Mouse (Mus musculus) liver, embryonic 11.5 days (tissue): Measurements from ENCODE around the gene Gm28036. TPM values are rescaled to one million over a fixed set of nuclear protein-coding genes. Genes with fewer than 3 reads are reported as not detected.

Experiments used
- ATAC-seq: fragments of 200-750 bp; cut with Nextera tagmentation; replicated peaks from 2 replicates; pipeline ENCODE4 v1.8.0; 2017; ENCODE audit warnings: moderate number of reproducible peaks, mild to moderate bottlenecking, moderate TSS enrichment, moderate library complexity; ENCODE audit not compliant: low FRiP score
- DNase-seq: peaks from one replicate; pipeline ENCODE4 v3.0.0-alpha.2; 2017; ENCODE audit warnings: low spot score
- H3K27ac ChIP-seq: fragments of 300-500 bp; sonication (generic); 2 replicates; pipeline ENCODE4 v1.5.1; 2014; ENCODE audit warnings: mild to moderate bottlenecking, low read depth, low read length, control low read depth
- H3K27me3 ChIP-seq: fragments of 300-500 bp; sonication (generic); replicated peaks from 2 replicates; pipeline ENCODE4 v1.6.1; 2014; ENCODE audit warnings: low read length, mixed read lengths; ENCODE audit not compliant: control insufficient read depth, insufficient read depth
- H3K36me3 ChIP-seq: fragments of 300-500 bp; sonication (generic); 2 replicates; pipeline ENCODE4 v1.6.1; 2014; ENCODE audit warnings: mild to moderate bottlenecking, low read length, moderate library complexity, mixed read lengths; ENCODE audit not compliant: control insufficient read depth, insufficient read depth
- H3K4me1 ChIP-seq: fragments of 300-500 bp; sonication (generic); replicated peaks from 2 replicates; pipeline ENCODE4 v1.6.1; 2014; ENCODE audit warnings: low read length, mixed read lengths; ENCODE audit not compliant: control insufficient read depth, insufficient read depth
- H3K4me2 ChIP-seq: fragments of 300-500 bp; sonication (generic); 2 replicates; pipeline ENCODE4 v1.6.1; 2014; ENCODE audit warnings: mild to moderate bottlenecking, control low read depth, moderate library complexity
- H3K4me3 ChIP-seq: fragments of 300-500 bp; sonication (generic); 2 replicates; pipeline ENCODE4 v1.5.1; 2014; ENCODE audit warnings: low read depth, low read length, control low read depth
- H3K9ac ChIP-seq: fragments of 300-500 bp; sonication (generic); 2 replicates; pipeline ENCODE4 v1.6.1; 2014; ENCODE audit warnings: low read depth, low read length, control low read depth
- H3K9me3 ChIP-seq: fragments of 300-500 bp; sonication (generic); 2 replicates; pipeline ENCODE4 v1.6.1; 2016; ENCODE audit warnings: low read length, inconsistent platforms, mixed read lengths; ENCODE audit not compliant: control insufficient read depth
- WGBS: fragments of 180-500 bp; shearing (Covaris S2); extraction: QIAGEN DNeasy Blood & Tissue Kit; methylation state at CpG from one replicate; pipeline ENCODE4 v1.1.7; 2014; 5-methylcytosine and 5-hydroxymethylcytosine counted together
- polyA plus RNA-seq: library from polyadenylated mRNA; unstranded; fragments of >200 nt; fragmentation: Nextera tagmentation; extraction: Ambion mirVana; gene quantifications from 2 replicates; pipeline ENCODE4 v1.2.1, GENCODE M21; 2014

Gm28036 gene
- polyA plus RNA-seq, 1 experiment from 2014 or later = 10.8 TPM

- peaks cover 33% of the 10 kb centered on the region for H3K36me3 ChIP-seq
- no peaks in the 10 kb centered on the region for H3K9me3 ChIP-seq
- no peak overlapping the region for H3K27ac ChIP-seq
- ATAC-seq (no peak), DNase-seq (peak; percentile 29)
- H3K27me3 ChIP-seq = no peaks in the 10 kb centered on the region
- peaks cover 5% of the 10 kb centered on the region; the same call in 1 of the 2 replicates for H3K4me1 ChIP-seq
- H3K4me3 ChIP-seq = no peak overlapping the region
- WGBS = 91% methylated on average over 16 of the region's 16 CpGs
- no peak overlapping the region for H3K4me2 ChIP-seq
- no peak overlapping the region for H3K9ac ChIP-seq
Measured at GRCm38 (mm10) chr2:156078421-156079182, 48.3 kb downstream of the Gm28036 start.

GRCm38 (mm10) chr2:156077461-156077860 lies 49.4 kb downstream of the Gm28036 start:
- no peak overlapping the region for H3K9ac ChIP-seq
- no peak for DNase-seq

GRCm38 (mm10) chr2:156073725-156074124 lies 53.2 kb downstream of the Gm28036 start:
- no peak for DNase-seq
- ATAC-seq = no peak
- 94% methylated on average over 15 of the region's 15 CpGs for WGBS

More at GRCm38 (mm10) chr2:156077461-156077860, 49.4 kb downstream of the Gm28036 start:
- no peaks in the 10 kb centered on the region for H3K27me3 ChIP-seq
- WGBS = 85% methylated on average over 7 of the region's 7 CpGs
- H3K36me3 ChIP-seq = peaks cover 39% of the 10 kb centered on the region
- H3K4me2 ChIP-seq = no peak overlapping the region
- no peak for ATAC-seq
- no peak overlapping the region for H3K27ac ChIP-seq
- H3K4me1 ChIP-seq = 0 out of 2 replicates have a peak, but pooled peaks cover 2% of the 10 kb centered on the region
- H3K4me3 ChIP-seq = no peak overlapping the region
- no peaks in the 10 kb centered on the region for H3K9me3 ChIP-seq

GRCm38 (mm10) chr2:156071236-156071635 lies 55.7 kb downstream of the Gm28036 start:
- 95% methylated on average over 10 of the region's 10 CpGs for WGBS
- Histone ChIP-seq H3K9ac (no peak overlapping the region), H3K27me3 (no peaks in the 10 kb centered on the region), H3K4me2 (no peak overlapping the region), H3K27ac (no peak overlapping the region), H3K9me3 (no peaks in the 10 kb centered on the region), H3K4me3 (no peak overlapping the region), H3K36me3 (peaks cover 42% of the 10 kb centered on the region), H3K4me1 (peaks cover 5% of the 10 kb centered on the region)
- no peak for ATAC-seq
- no peak for DNase-seq

More at GRCm38 (mm10) chr2:156073725-156074124, 53.2 kb downstream of the Gm28036 start:
- Histone ChIP-seq H3K36me3 (peaks cover 55% of the 10 kb centered on the region), H3K27ac (no peak overlapping the region), H3K9ac (no peak overlapping the region), H3K4me1 (no peaks in the 10 kb centered on the region), H3K4me3 (no peak overlapping the region), H3K9me3 (no peaks in the 10 kb centered on the region), H3K4me2 (no peak overlapping the region), H3K27me3 (no peaks in the 10 kb centered on the region)

- no peaks in the 10 kb centered on the region for H3K9me3 ChIP-seq
- no peak overlapping the region for H3K4me2 ChIP-seq
- H3K27me3 ChIP-seq = no peaks in the 10 kb centered on the region
- no peak overlapping the region for H3K9ac ChIP-seq
- WGBS = 92% methylated on average over 10 of the region's 10 CpGs
- H3K4me3 ChIP-seq = no peak overlapping the region
- peaks cover 10% of the 10 kb centered on the region for H3K4me1 ChIP-seq
- no peak overlapping the region for H3K27ac ChIP-seq
- H3K36me3 ChIP-seq = peaks cover 19% of the 10 kb centered on the region
- DNase-seq (no peak), ATAC-seq (no peak)
Measured at GRCm38 (mm10) chr2:156067916-156068315, 59.0 kb downstream of the Gm28036 start.

GRCm38 (mm10) chr2:156066126-156066525 lies 60.8 kb downstream of the Gm28036 start:
- peaks cover 13% of the 10 kb centered on the region for H3K36me3 ChIP-seq

GRCm38 (mm10) chr2:156065099-156066041 lies 61.5 kb downstream of the Gm28036 start, which contains the start of gene Spag4:
Gene Spag4, plus strand, starts transcription at chr2:156065175.
- peaks cover 10% of the 10 kb centered on the region for H3K4me1 ChIP-seq

More at GRCm38 (mm10) chr2:156066126-156066525, 60.8 kb downstream of the Gm28036 start:
- peak overlapping the region; percentile 75 for H3K4me3 ChIP-seq
- peak overlapping the region; percentile 92 for H3K4me2 ChIP-seq
- H3K4me1 ChIP-seq = peaks cover 10% of the 10 kb centered on the region
- H3K27me3 ChIP-seq = no peaks in the 10 kb centered on the region
- H3K9me3 ChIP-seq = no peaks in the 10 kb centered on the region
- peak; percentile 14; the same call in 1 of the 2 replicates for ATAC-seq
- no peak for DNase-seq
- H3K27ac ChIP-seq = no peak overlapping the region
- whole genome bisulfite sequencing = 38% methylated on average over 10 of the region's 10 CpGs
- peak overlapping the region; percentile 85 for H3K9ac ChIP-seq

GRCm38 (mm10) chr2:156052816-156053215 lies 74.1 kb downstream of the Gm28036 start, which contains the start of gene Fer1l4:
Gene Fer1l4, minus strand, starts transcription at chr2:156052947.
- Histone ChIP-seq H3K9me3 (no peaks in the 10 kb centered on the region), H3K27me3 (peaks cover 6% of the 10 kb centered on the region)
- 79% methylated on average over 9 of the region's 9 CpGs for WGBS

More at GRCm38 (mm10) chr2:156065099-156066041, 61.5 kb downstream of the Gm28036 start, which contains the start of gene Spag4:
- ATAC-seq (peak; percentile 84), DNase-seq (peak; percentile 92)
- Histone ChIP-seq H3K4me2 (peak within 1 kb of the TSS; percentile 92), H3K36me3 (peaks cover 6% of the 10 kb centered on the region), H3K27ac (peak within 1 kb of the TSS; percentile 67), H3K9ac (peak within 1 kb of the TSS; percentile 85), H3K27me3 (no peaks in the 10 kb centered on the region), H3K9me3 (no peaks in the 10 kb centered on the region), H3K4me3 (peak within 1 kb of the TSS; percentile 75)
- WGBS = under 1% methylated on average over 81 of the region's 81 CpGs

More at GRCm38 (mm10) chr2:156052816-156053215, 74.1 kb downstream of the Gm28036 start, which contains the start of gene Fer1l4:
- H3K4me1 ChIP-seq = no peaks in the 10 kb centered on the region
- no peak for ATAC-seq
- H3K9ac ChIP-seq = no peak within 1 kb of the TSS
- no peaks in the 10 kb centered on the region for H3K36me3 ChIP-seq
- no peak within 1 kb of the TSS for H3K4me3 ChIP-seq
- no peak within 1 kb of the TSS for H3K4me2 ChIP-seq
- H3K27ac ChIP-seq = no peak within 1 kb of the TSS
- no peak for DNase-seq
